Mouse (Mus musculus): Measurements from ENCODE around the gene Cdk14.

DNA sequence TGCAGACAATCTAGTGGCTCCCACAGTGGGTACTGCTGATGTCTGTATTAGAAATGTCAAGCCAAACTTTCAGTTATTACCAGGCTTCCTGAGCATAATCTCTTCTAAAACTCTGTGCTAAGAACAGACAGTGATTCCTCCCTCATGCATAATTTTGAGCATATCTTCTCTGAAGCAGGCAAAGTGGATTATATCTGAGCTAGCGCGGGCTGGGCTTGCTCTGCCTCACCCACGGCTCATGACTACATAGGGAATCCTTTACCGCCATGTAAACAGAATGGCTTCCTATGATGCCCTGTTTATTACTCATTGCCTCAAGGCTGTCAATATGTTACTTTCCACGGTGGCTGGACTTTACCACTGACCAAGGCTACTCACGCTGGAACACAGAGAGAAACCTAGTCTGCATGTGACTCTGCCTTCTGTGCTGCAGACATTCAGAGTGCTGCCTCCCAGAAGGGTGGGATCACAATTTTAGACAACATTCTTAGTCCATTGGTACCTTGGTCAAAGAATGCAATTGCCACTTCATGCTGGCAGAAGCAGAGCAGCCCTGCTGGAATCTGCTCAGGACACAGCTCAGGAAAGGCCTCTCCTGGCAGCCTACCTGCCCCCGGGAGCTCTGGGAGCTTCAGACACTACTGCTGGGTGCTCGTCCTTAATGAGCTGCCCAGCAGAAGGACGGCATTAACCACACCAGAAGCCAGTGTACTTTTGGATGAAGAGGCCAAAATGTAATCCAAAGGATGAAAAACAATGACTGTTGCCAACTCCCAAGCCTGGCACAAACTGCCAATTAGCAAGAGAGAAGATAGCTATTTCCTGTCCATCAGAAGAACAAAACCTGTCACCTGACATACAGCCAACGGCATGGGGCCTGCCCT lies 503.5 kb downstream of the Cdk14 start:
- TF ChIP-seq CTCF (conservative IDR thresholded peaks at IDR 0.05; ENCODE audit: insufficient read depth, insufficient read length, low read depth, low read length) (no peak), POLR2A (IDR thresholded peaks at IDR 0.05; ENCODE audit: low read depth, low read length) (no peak)

All from kidney, adult 2 months (tissue).